Mouse (Mus musculus): Measurements from ENCODE around the gene Tprn.

GRCm38 (mm10) chr2:25292054-25292544 is 29.7 kb downstream of the Tprn start:
- TF ChIP-seq CTCF (IDR thresholded peaks at IDR 0.05; ENCODE audit: control insufficient read depth, insufficient read depth, insufficient read length) (no peak), CEBPB (IDR thresholded peaks at IDR 0.05; ENCODE audit: low read depth) (no peak), MYOG (IDR thresholded peaks at IDR 0.05; ENCODE audit: control insufficient read depth, extremely low read depth, insufficient read length) (no peak), USF1 (IDR thresholded peaks at IDR 0.05; ENCODE audit: low read depth) (no peak), FOSL1 (IDR thresholded peaks at IDR 0.05; ENCODE audit: insufficient read depth, low read length, poor library complexity, severe bottlenecking) (no peak), MAX (IDR thresholded peaks at IDR 0.05) (no peak)

All from C2C12 (cell line).